Mouse (Mus musculus) forebrain, embryonic 12.5 days (tissue): ENCODE data around the gene Wap. TPM values are rescaled to one million over a fixed set of nuclear protein-coding genes. Genes with fewer than 3 reads are reported as not detected.

ENCODE experiments used
- ATAC-seq: fragments of 200-750 bp; cut with Nextera tagmentation; 2 replicates; pipeline ENCODE4 v1.8.0; 2017; ENCODE audit warnings: moderate TSS enrichment; ENCODE audit not compliant: low FRiP score
- H3K27ac ChIP-seq: fragments of 300-500 bp; sonication (generic); 2 replicates; pipeline ENCODE4 v1.5.1; 2016; ENCODE audit warnings: mild to moderate bottlenecking
- H3K27me3 ChIP-seq: fragments of 300-500 bp; sonication (generic); 2 replicates; pipeline ENCODE4 v1.6.1; 2016; ENCODE audit warnings: mild to moderate bottlenecking
- H3K36me3 ChIP-seq: fragments of 300-500 bp; sonication (generic); replicated peaks from 2 replicates; pipeline ENCODE4 v1.6.1; 2016; ENCODE audit warnings: mild to moderate bottlenecking
- H3K4me1 ChIP-seq: fragments of 300-500 bp; sonication (generic); 2 replicates; pipeline ENCODE4 v1.6.1; 2016
- H3K4me2 ChIP-seq: fragments of 300-500 bp; sonication (generic); 2 replicates; pipeline ENCODE4 v1.6.1; 2016; ENCODE audit warnings: mild to moderate bottlenecking, moderate library complexity
- H3K4me3 ChIP-seq: fragments of 300-500 bp; sonication (generic); replicated peaks from 2 replicates; pipeline ENCODE4 v1.5.1; 2016; ENCODE audit warnings: mild to moderate bottlenecking
- H3K9ac ChIP-seq: fragments of 300-500 bp; sonication (generic); 2 replicates; pipeline ENCODE4 v1.6.1; 2016; ENCODE audit warnings: mild to moderate bottlenecking
- H3K9me3 ChIP-seq: fragments of 300-500 bp; sonication (generic); 2 replicates; pipeline ENCODE4 v1.6.1; 2016
- WGBS: fragments of 180-500 bp; shearing (Covaris S2); methylation state at CpG from one replicate; pipeline ENCODE4 v1.1.7; 2016; 5-methylcytosine and 5-hydroxymethylcytosine counted together
- polyA plus RNA-seq: library from polyadenylated mRNA; unstranded; fragments of >200 nt; fragmentation: Nextera tagmentation; extraction: Ambion mirVana; gene quantifications from 2 replicates; pipeline ENCODE4 v1.2.1, GENCODE M21; 2016

The Wap gene
- polyA plus RNA-seq, result not detected in 2 replicates

DNA sequence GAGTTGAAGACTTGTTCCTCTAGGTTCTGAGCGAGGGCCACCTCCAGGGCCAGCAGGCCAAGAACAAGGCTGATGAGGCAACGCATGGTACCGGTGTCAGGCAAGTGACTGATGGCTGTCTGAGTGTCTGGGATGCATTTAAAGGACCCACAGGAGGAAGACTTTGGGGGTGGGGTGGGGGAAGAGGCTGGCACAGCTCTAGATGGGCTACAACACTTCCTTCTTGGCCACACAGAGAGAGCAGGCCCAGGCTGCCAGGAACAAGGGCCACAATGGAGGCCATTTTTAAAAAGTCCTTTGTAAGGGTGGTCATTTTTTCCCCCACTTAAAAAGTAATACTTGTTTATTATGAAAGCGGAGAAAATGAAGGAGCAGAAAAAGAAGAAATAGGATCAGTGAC is at the start of gene Wap:
Gene Wap (minus strand): TSS at position 101 of the 400 bp plus-strand sequence.
- 93% methylated on average over 4 of the region's 4 CpGs for WGBS

DNA sequence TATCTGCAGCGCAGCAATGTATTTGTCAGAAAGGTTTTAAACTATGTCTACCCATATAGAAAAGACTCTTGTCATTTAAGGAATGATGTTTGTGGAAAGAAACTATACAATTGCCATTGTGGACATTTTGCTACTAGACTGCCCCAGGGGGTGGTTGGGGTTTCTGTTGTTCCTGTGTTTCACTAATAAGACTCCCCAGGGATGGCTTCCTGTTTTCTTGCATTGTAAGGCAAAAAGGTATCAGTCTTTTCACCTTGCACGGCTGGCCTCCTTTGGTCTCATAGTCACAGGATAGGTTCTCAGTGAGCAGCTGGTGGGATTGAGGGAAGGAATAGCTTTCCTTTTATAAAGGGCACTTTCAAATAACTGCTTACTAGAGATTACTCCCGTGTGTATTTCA is 46.3 kb upstream of the Wap start:
- Histone ChIP-seq H3K9me3 (no peaks in the 10 kb centered on the region), H3K4me1 (peaks cover 3% of the 10 kb centered on the region; the same call in 1 of the 2 replicates), H3K27ac (no peak overlapping the region), H3K27me3 (no peaks in the 10 kb centered on the region), H3K36me3 (no peaks in the 10 kb centered on the region), H3K9ac (no peak overlapping the region), H3K4me2 (no peak overlapping the region), H3K4me3 (no peak overlapping the region)
- WGBS, result 50% methylated on average over 3 of the region's 3 CpGs
- no peak for ATAC-seq

More for the DNA sequence above, at the start of gene Wap:
- ATAC-seq, result no peak
- Histone ChIP-seq H3K36me3 (no peaks in the 10 kb centered on the region), H3K4me1 (no peaks in the 10 kb centered on the region), H3K27me3 (no peaks in the 10 kb centered on the region), H3K9me3 (no peaks in the 10 kb centered on the region), H3K4me3 (no peak within 1 kb of the TSS), H3K4me2 (no peak within 1 kb of the TSS), H3K27ac (no peak within 1 kb of the TSS), H3K9ac (no peak within 1 kb of the TSS)

DNA sequence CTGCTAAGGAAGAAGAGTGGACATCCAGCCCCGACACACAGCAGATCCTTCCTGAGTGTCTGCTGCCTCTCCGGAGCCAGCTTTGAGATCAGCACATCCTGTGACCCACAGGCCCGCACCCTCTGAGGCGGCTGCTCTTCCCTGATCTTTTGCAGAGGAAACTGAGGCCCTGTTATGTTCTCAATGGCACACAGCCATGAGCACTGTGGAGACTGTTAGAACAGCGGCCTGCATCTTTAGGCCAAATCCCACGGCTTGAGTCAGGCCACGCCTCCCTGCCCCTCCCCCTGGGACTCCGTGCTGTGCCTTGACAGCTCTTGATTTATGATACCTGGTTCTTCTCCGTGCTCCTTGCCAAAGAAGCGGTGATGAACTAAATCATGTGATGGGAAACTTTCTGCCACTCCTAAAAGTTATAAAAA is 42.0 kb upstream of the Wap start:
- WGBS, result 49% methylated on average over 10 of the region's 10 CpGs
- H3K27ac ChIP-seq, result no peak overlapping the region
- no peaks in the 10 kb centered on the region for H3K36me3 ChIP-seq
- no peak overlapping the region for H3K4me3 ChIP-seq
- H3K9ac ChIP-seq, result no peak overlapping the region
- no peak overlapping the region for H3K4me2 ChIP-seq
- H3K4me1 ChIP-seq, result peaks cover 3% of the 10 kb centered on the region; the same call in 1 of the 2 replicates
- no peak for ATAC-seq
- no peaks in the 10 kb centered on the region for H3K9me3 ChIP-seq
- H3K27me3 ChIP-seq, result 0 out of 2 replicates have a peak, but pooled peaks cover 3% of the 10 kb centered on the region

DNA sequence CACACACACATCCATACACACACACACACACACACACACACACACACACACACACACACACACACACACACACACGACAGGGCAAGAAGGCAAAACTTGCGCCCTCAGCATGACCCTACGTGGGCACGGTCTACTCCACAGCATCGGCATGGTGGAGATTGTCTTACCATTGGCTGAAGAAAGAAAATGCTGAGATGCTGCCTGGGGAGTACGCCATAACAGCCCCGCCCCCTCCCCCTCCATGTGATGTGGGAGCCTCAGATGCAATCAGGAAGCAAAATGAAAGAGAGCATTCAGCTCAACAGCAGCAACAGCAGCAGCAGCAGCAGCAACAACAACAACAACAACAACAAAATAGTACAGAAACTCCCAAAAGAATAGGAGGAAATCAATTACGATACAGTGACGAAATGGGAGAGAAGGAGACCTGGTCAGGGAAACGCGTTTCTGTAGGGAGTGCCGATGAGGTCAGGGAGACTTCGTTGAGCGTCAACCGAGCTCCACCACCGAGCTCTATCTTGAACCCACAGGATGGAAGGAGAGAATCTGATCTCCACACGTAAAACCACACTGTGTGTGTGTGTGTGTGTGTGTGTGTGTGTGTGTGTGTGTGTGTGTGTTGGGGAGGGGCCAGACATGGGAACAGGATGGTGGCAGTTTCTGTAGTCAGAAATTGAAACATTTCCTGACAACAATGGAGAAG is 41.4 kb upstream of the Wap start:
- Histone ChIP-seq H3K27me3 (0 out of 2 replicates have a peak, but pooled peaks cover 3% of the 10 kb centered on the region), H3K36me3 (no peaks in the 10 kb centered on the region), H3K4me1 (peaks cover 3% of the 10 kb centered on the region; the same call in 1 of the 2 replicates), H3K4me2 (no peak overlapping the region), H3K27ac (no peak overlapping the region), H3K4me3 (no peak overlapping the region), H3K9me3 (no peaks in the 10 kb centered on the region), H3K9ac (no peak overlapping the region)
- 81% methylated on average over 17 of the region's 17 CpGs for WGBS
- ATAC-seq, result no peak

DNA sequence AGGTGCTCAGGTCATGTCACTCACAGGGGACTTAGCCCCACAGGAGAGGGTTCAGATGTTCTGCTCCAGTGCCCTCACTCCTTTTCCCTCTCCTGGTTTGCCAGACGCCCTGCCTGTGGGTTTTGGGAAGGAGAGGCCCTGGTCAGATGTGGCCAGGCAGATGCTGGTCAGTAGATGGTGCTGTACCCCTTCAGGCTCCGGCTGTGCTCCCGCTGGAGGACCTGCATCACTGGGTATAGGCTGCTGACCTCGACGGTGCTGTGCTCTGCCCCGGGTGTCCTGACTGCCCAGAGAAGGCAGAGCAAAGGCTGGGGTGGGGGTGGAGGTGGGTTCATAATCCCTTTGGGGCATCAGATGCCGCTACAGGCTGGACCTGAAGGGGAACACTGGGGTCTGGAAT is 39.1 kb upstream of the Wap start:
- WGBS, result 18% methylated on average over 7 of the region's 7 CpGs
- no peak overlapping the region for H3K4me2 ChIP-seq
- 0 out of 2 replicates have a peak, but pooled peaks have one; percentile 33 for ATAC-seq

DNA sequence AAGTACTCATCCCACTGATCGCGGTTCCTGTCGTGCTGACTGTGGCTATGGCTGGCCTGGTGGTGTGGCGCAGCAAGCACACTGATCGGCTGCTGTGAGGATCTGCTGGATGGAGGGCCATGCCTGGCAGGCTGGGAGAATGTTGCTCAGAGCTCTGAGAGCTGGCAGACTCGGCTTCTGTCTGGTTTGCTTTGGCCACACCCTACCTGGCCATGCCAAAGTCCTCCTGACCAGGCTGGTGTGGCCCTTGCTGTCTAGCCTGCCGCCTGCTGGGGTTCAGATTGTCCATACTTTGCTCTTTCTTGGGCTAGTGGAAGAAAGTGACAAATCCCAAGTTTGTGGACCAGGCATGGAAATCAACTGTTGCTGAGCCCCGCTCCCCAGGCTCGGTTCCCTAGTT is 38.2 kb upstream of the Wap start:
- ATAC-seq, result no peak
- peaks cover 3% of the 10 kb centered on the region; the same call in 1 of the 2 replicates for H3K4me1 ChIP-seq
- no peak overlapping the region for H3K4me2 ChIP-seq
- WGBS, result 92% methylated on average over 9 of the region's 9 CpGs
- no peaks in the 10 kb centered on the region for H3K9me3 ChIP-seq
- 0 out of 2 replicates have a peak, but pooled peaks cover 6% of the 10 kb centered on the region for H3K27me3 ChIP-seq
- no peak overlapping the region for H3K27ac ChIP-seq
- no peaks in the 10 kb centered on the region for H3K36me3 ChIP-seq
- no peak overlapping the region for H3K4me3 ChIP-seq
- no peak overlapping the region for H3K9ac ChIP-seq

More for the DNA sequence above, 39.1 kb upstream of the Wap start:
- H3K4me1 ChIP-seq, result peaks cover 3% of the 10 kb centered on the region; the same call in 1 of the 2 replicates
- H3K27me3 ChIP-seq, result 0 out of 2 replicates have a peak, but pooled peaks cover 3% of the 10 kb centered on the region
- no peaks in the 10 kb centered on the region for H3K36me3 ChIP-seq
- H3K9me3 ChIP-seq, result no peaks in the 10 kb centered on the region
- no peak overlapping the region for H3K27ac ChIP-seq
- H3K4me3 ChIP-seq, result no peak overlapping the region
- no peak overlapping the region for H3K9ac ChIP-seq

DNA sequence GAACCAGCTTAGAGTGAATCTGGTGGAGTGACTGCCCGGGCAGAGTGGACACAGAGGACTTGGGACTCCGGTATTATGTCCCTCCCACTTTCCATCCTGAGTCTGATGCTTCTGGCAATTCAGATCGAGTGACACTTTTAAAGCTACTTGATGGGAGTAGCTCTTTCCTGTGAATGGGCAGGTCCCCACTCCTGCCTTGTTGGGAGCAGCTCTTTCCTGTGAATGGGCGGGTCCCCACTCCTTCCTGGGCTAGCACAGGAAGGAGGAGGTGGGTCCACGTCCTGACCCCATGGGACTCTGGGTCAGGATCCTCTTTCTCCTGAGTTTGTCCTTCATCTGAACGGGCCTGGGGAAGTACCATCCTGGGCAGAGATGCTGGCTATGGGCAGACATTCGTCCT is 37.0 kb upstream of the Wap start:
- Histone ChIP-seq H3K27ac (no peak overlapping the region), H3K4me3 (no peak overlapping the region), H3K4me1 (peaks cover 1% of the 10 kb centered on the region; the same call in 1 of the 2 replicates), H3K36me3 (no peaks in the 10 kb centered on the region), H3K9ac (no peak overlapping the region), H3K9me3 (no peaks in the 10 kb centered on the region), H3K4me2 (no peak overlapping the region), H3K27me3 (0 out of 2 replicates have a peak, but pooled peaks cover 6% of the 10 kb centered on the region)
- ATAC-seq, result no peak
- WGBS, result 77% methylated on average over 7 of the region's 7 CpGs

DNA sequence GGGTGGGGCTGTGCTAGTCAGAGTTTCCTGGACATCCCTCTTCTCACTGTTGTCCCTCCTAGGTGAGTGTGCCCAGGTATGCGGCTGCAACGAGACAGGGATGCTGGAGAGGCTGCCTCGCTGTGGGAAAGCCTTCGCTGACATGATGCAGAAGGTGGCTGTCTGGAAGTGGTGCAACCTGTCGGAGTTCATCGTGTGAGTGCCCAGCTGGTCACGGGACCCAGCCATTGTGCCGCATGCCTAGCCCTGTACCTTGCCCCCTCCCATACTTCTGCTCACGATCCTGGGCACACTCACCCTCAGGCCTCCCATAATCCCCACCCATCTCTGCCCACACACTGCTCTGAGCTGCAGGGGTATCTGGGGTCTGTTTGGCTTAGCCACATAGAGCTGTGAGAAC is 36.3 kb upstream of the Wap start:
- no peaks in the 10 kb centered on the region for H3K4me1 ChIP-seq
- 0 out of 2 replicates have a peak, but pooled peaks cover 6% of the 10 kb centered on the region for H3K27me3 ChIP-seq
- ATAC-seq, result no peak
- no peak overlapping the region for H3K4me2 ChIP-seq
- no peak overlapping the region for H3K9ac ChIP-seq
- no peak overlapping the region for H3K4me3 ChIP-seq
- no peaks in the 10 kb centered on the region for H3K36me3 ChIP-seq
- no peak overlapping the region for H3K27ac ChIP-seq
- H3K9me3 ChIP-seq, result no peaks in the 10 kb centered on the region
- 92% methylated on average over 9 of the region's 9 CpGs for WGBS

DNA sequence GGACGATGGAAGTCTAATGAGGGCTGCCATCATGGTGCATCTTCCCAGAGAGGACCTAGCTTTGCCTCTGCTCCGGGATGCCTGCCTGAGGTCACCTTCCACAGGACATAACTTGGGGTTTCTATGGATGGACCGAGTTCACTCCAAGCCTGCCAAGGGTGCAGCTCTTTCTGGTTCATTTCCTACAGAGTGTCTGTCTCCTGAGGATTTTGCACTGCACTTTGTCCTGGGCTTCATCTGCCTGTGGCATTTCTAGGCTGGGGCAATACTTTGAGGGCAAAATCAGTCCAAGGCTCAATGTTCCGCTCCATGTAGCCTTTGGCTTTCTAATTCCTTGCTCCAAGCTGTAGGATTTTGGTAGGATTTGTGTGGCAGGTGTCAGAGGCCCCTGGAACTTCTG is 32.4 kb upstream of the Wap start:
- Histone ChIP-seq H3K4me1 (no peaks in the 10 kb centered on the region), H3K4me2 (no peak overlapping the region)
- 91% methylated on average over 4 of the region's 4 CpGs for WGBS

DNA sequence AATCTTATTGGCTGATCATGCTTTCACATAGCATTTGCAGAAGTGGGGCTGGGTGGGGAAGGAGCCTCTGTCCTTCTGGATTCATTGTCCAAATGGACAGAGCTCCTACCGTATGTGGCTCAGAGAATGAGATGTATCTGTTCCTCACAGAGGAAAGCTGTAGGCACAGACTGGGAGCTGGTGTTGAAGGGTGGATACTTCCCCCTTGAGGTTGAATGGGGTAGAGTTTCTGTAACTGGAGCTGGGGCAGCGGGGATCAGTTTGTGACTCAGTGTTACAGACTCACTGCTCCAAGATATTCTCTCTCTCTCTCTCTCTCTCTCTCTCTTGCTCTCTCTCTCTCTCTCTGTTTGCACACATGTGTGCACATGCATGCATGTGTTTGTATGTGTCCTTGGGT is 31.6 kb upstream of the Wap start:
- Histone ChIP-seq H3K9ac (no peak overlapping the region), H3K27me3 (0 out of 2 replicates have a peak, but pooled peaks cover 3% of the 10 kb centered on the region), H3K9me3 (no peaks in the 10 kb centered on the region), H3K27ac (no peak overlapping the region), H3K4me3 (no peak overlapping the region), H3K4me1 (no peaks in the 10 kb centered on the region), H3K36me3 (no peaks in the 10 kb centered on the region), H3K4me2 (no peak overlapping the region)
- ATAC-seq, result no peak
- WGBS, result 53% methylated on average over 2 of the region's 2 CpGs

More for the DNA sequence above, 32.4 kb upstream of the Wap start:
- no peak overlapping the region for H3K4me3 ChIP-seq
- no peak overlapping the region for H3K27ac ChIP-seq
- no peak for ATAC-seq
- H3K9me3 ChIP-seq, result no peaks in the 10 kb centered on the region
- 0 out of 2 replicates have a peak, but pooled peaks cover 3% of the 10 kb centered on the region for H3K27me3 ChIP-seq
- H3K36me3 ChIP-seq, result no peaks in the 10 kb centered on the region
- H3K9ac ChIP-seq, result no peak overlapping the region

DNA sequence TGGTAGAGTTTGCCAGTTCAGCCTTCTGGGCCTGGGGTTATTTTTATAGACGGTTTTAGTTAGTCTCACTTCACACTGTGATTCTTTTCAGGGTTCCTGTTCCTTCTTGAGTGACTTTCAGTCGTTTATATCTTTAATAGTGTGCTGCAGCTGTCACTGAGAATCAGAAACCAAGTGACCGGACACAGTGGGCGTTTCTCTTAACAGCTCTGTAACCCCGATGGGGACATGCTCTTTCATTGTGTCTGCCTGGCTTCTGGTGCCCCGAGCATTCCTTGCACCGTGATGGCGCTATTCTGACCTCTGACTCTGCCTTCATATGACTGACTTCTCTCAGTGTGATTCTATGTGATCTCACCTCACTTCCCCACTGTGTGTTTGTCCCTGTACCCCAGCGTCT is 30.6 kb upstream of the Wap start:
- 28% methylated on average over 9 of the region's 9 CpGs for WGBS
- H3K36me3 ChIP-seq, result no peaks in the 10 kb centered on the region
- 0 out of 2 replicates have a peak, but pooled peaks cover 3% of the 10 kb centered on the region for H3K27me3 ChIP-seq
- no peak overlapping the region for H3K4me3 ChIP-seq
- H3K9me3 ChIP-seq, result no peaks in the 10 kb centered on the region
- no peak overlapping the region for H3K27ac ChIP-seq
- no peaks in the 10 kb centered on the region for H3K4me1 ChIP-seq
- H3K9ac ChIP-seq, result no peak overlapping the region
- no peak for ATAC-seq
- no peak overlapping the region for H3K4me2 ChIP-seq

DNA sequence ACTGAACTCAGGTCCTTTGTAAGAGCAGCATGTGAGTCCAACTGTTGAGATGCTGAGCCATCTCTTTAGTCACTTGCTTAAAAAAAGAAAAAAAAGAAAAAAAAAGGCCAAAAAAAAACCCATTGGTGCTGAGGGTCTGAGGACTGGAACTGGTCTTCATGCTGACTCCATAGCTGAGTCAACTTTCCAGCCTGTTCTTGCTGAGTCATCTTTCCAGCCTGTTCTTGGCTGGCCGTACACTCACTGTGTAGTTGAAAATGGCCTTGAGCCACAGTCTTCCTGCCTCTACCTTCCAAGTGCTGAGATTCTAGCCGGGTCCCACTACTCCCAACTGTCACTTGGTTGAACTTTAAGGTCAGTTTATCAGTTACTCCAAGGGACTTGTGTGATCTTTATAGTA is 28.2 kb upstream of the Wap start:
- 91% methylated on average over 2 of the region's 2 CpGs for WGBS
- Histone ChIP-seq H3K9me3 (no peaks in the 10 kb centered on the region), H3K4me1 (no peaks in the 10 kb centered on the region), H3K4me2 (no peak overlapping the region), H3K9ac (no peak overlapping the region), H3K27me3 (no peaks in the 10 kb centered on the region), H3K36me3 (no peaks in the 10 kb centered on the region), H3K27ac (no peak overlapping the region), H3K4me3 (no peak overlapping the region)
- no peak for ATAC-seq

DNA sequence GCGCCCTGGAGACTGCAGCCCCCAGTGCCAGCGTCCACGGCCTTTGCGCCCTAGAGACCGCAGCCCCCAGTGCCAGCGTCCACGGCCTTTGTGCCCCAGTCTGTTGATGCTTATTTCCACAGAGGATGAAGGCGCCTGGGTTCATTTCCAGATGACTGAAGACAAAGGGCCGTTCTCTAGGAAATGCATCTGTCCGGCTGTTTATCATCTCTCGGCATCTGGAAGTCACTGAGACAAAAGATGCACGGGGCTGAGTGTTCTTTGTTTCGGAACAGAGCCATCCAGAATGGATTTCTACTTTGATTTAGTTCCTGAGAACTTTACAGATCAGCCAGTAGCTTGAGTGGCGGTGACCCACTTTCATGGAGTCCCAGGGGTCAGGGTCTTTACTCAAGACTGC is 22.8 kb upstream of the Wap start:
- Histone ChIP-seq H3K27me3 (peaks cover 16% of the 10 kb centered on the region), H3K4me3 (no peak overlapping the region), H3K36me3 (no peaks in the 10 kb centered on the region), H3K9ac (no peak overlapping the region), H3K9me3 (no peaks in the 10 kb centered on the region), H3K4me1 (peaks cover 9% of the 10 kb centered on the region), H3K4me2 (no peak overlapping the region), H3K27ac (no peak overlapping the region)
- ATAC-seq, result no peak
- 72% methylated on average over 14 of the region's 14 CpGs for WGBS
